Mouse (Mus musculus) right cerebral cortex, postnatal 10 days (tissue): ENCODE measurements at regions not wholly inside any gene's neighbourhood (a gene's known extent, or its start where the extent isn't known, plus 50 kb on each side); places are given as distances from the start of the nearest gene placed in this dataset.

Experiments used
- DNase-seq, 2 experiments: peaks; one replicate each; pipeline ENCODE4 v3.0.0; 2021; ENCODE audit warnings: low spot score in 2 of 2

- no peak for DNase-seq
Measured at GRCm38 (mm10) chr16:95194151-95194550, 63.2 kb upstream of the Kcnj15 start.

GRCm38 (mm10) chr16:95196141-95196540, 61.2 kb upstream of the Kcnj15 start:
- DNase-seq, result no peak

- peak; percentile 44 to 72 for DNase-seq
Measured at GRCm38 (mm10) chr16:95196622-95197021, 60.7 kb upstream of the Kcnj15 start.

GRCm38 (mm10) chr16:95198795-95199563, 58.4 kb upstream of the Kcnj15 start:
- DNase-seq, result no peak

GRCm38 (mm10) chr16:95202126-95202883, 55.1 kb upstream of the Kcnj15 start:
- no peak for DNase-seq

- DNase-seq, result no peak
Measured at GRCm38 (mm10) chr16:95203026-95203425, 54.3 kb upstream of the Kcnj15 start.

GRCm38 (mm10) chr16:95203790-95204189, 53.6 kb upstream of the Kcnj15 start:
- DNase-seq, result no peak

- no peak for DNase-seq
Measured at GRCm38 (mm10) chr16:95204507-95204906, 52.9 kb upstream of the Kcnj15 start.

- no peak for DNase-seq
Measured at GRCm38 (mm10) chr16:95206445-95206844, 50.9 kb upstream of the Kcnj15 start.

GRCm38 (mm10) chr16:95207547-95207946, 49.8 kb upstream of the Kcnj15 start:
- DNase-seq, result no peak
